Mouse (Mus musculus) neural tube, embryonic 12.5 days (tissue): ENCODE measurements around the gene Gm26620. TPM values are rescaled to one million over a fixed set of nuclear protein-coding genes. Genes with fewer than 3 reads are reported as not detected.
A peak's percentile ranks its signal among the peaks of the same experiment; 100 is the strongest.

Experiments used
- ATAC-seq: fragments of 200-750 bp; cut with Nextera tagmentation; 2 replicates; pipeline ENCODE4 v1.8.0; 2017; ENCODE audit warnings: low read depth, mild to moderate bottlenecking, moderate TSS enrichment, moderate library complexity; ENCODE audit not compliant: low FRiP score
- H3K27ac ChIP-seq: fragments of 300-500 bp; sonication (generic); 2 replicates; pipeline ENCODE4 v1.5.1; 2016
- H3K27me3 ChIP-seq: fragments of 300-500 bp; sonication (generic); replicated peaks from 2 replicates; pipeline ENCODE4 v1.6.1; 2016; ENCODE audit warnings: mild to moderate bottlenecking
- H3K36me3 ChIP-seq: fragments of 300-500 bp; sonication (generic); 2 replicates; pipeline ENCODE4 v1.6.1; 2016; ENCODE audit warnings: mild to moderate bottlenecking
- H3K4me1 ChIP-seq: fragments of 300-500 bp; sonication (generic); 2 replicates; pipeline ENCODE4 v1.6.1; 2016
- H3K4me2 ChIP-seq: fragments of 300-500 bp; sonication (generic); replicated peaks from 2 replicates; pipeline ENCODE4 v1.6.1; 2016; ENCODE audit warnings: mild to moderate bottlenecking
- H3K4me3 ChIP-seq: fragments of 300-500 bp; sonication (generic); 2 replicates; pipeline ENCODE4 v1.5.1; 2016
- H3K9ac ChIP-seq: fragments of 300-500 bp; sonication (generic); 2 replicates; pipeline ENCODE4 v1.6.1; 2016; ENCODE audit warnings: mild to moderate bottlenecking
- H3K9me3 ChIP-seq: fragments of 300-500 bp; sonication (generic); 2 replicates; pipeline ENCODE4 v1.6.1; 2016; ENCODE audit warnings: mild to moderate bottlenecking
- WGBS: fragments of 180-500 bp; shearing (Covaris S2); methylation state at CpG from one replicate; pipeline ENCODE4 v1.1.7; 2016; 5-methylcytosine and 5-hydroxymethylcytosine counted together
- polyA plus RNA-seq: library from polyadenylated mRNA; unstranded; fragments of >200 nt; fragmentation: Nextera tagmentation; extraction: Ambion mirVana; gene quantifications from 2 replicates; pipeline ENCODE4 v1.2.1, GENCODE M21; 2016

The Gm26620 gene
- polyA plus RNA-seq = 0.29 and 0.51 TPM in 2 replicates

DNA sequence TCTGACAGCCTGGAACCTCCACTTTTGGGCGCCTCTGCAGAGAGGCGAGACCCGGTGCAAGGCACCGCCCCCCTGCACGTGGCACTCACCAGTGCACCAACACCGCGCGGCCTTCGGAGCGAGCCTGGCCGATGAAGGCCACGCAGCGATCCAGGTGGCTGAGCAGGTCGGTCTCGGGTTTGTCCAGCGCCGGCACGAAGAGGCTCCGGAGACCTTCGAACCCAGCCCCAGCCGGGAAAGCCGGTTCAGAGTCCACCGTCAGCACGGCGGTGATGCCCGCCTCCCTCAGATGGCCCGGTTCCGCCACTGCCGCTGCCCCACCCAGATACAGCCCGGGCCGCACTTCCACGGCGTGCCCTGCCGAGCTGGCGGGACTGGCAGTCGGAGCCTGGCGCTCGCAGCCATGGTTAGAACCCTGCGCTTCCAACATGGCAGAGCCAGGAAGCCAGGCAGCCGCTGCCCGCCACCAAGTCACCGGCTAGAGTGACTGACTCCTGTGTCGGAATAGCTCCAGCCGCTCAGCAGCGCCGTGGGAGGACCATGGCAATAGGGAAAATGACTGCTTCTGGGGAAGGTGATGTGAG is at the start of gene Gm26620, which contains the start of gene Dusp12:
TSS of gene Gm26620 (plus strand) at position 88 of the 584 bp plus-strand sequence.
TSS of gene Dusp12 (minus strand) at position 563 of the 584 bp plus-strand sequence.
- Histone ChIP-seq H3K4me3 (peak within 1 kb of the TSS; percentile 73), H3K27me3 (no peaks in the 10 kb centered on the region), H3K9me3 (no peaks in the 10 kb centered on the region), H3K27ac (0 out of 2 replicates have a peak within 1 kb of the TSS, but pooled peaks have one; percentile 17), H3K4me2 (peak within 1 kb of the TSS; percentile 72), H3K4me1 (peaks cover 6% of the 10 kb centered on the region), H3K9ac (peak within 1 kb of the TSS; percentile 71), H3K36me3 (peaks cover 12% of the 10 kb centered on the region; the same call in 1 of the 2 replicates)
- WGBS = 0% methylated on average over 46 of the region's 46 CpGs
- peak; percentile 94 for ATAC-seq

- H3K4me2 ChIP-seq = no peak overlapping the region
- no peak overlapping the region for H3K9ac ChIP-seq
- H3K27ac ChIP-seq = no peak overlapping the region
- H3K4me3 ChIP-seq = no peak overlapping the region
- H3K27me3 ChIP-seq = no peaks in the 10 kb centered on the region
- no peak for ATAC-seq
- H3K36me3 ChIP-seq = peaks cover 8% of the 10 kb centered on the region; the same call in 1 of the 2 replicates
- no peaks in the 10 kb centered on the region for H3K4me1 ChIP-seq
- no peaks in the 10 kb centered on the region for H3K9me3 ChIP-seq
Measured at GRCm38 (mm10) chr1:170839685-170840084, 45.2 kb upstream of the Gm26620 start.

- Histone ChIP-seq H3K4me2 (no peak overlapping the region), H3K27ac (no peak overlapping the region), H3K27me3 (no peaks in the 10 kb centered on the region), H3K36me3 (peaks cover 4% of the 10 kb centered on the region; the same call in 1 of the 2 replicates), H3K4me3 (no peak overlapping the region), H3K9ac (no peak overlapping the region), H3K9me3 (no peaks in the 10 kb centered on the region), H3K4me1 (no peaks in the 10 kb centered on the region)
- WGBS = 53% methylated on average over 8 of the region's 8 CpGs
- ATAC-seq = no peak
Measured at GRCm38 (mm10) chr1:170844380-170844779, 40.5 kb upstream of the Gm26620 start.

- no peak overlapping the region for H3K27ac ChIP-seq
- H3K4me3 ChIP-seq = no peak overlapping the region
- H3K27me3 ChIP-seq = no peaks in the 10 kb centered on the region
- no peak overlapping the region for H3K4me2 ChIP-seq
- 61% methylated on average over 10 of the region's 10 CpGs for WGBS
- H3K4me1 ChIP-seq = no peaks in the 10 kb centered on the region
- H3K9ac ChIP-seq = no peak overlapping the region
- no peak for ATAC-seq
- H3K9me3 ChIP-seq = no peaks in the 10 kb centered on the region
- peaks cover 9% of the 10 kb centered on the region for H3K36me3 ChIP-seq
Measured at GRCm38 (mm10) chr1:170845448-170846307, 39.2 kb upstream of the Gm26620 start.

DNA sequence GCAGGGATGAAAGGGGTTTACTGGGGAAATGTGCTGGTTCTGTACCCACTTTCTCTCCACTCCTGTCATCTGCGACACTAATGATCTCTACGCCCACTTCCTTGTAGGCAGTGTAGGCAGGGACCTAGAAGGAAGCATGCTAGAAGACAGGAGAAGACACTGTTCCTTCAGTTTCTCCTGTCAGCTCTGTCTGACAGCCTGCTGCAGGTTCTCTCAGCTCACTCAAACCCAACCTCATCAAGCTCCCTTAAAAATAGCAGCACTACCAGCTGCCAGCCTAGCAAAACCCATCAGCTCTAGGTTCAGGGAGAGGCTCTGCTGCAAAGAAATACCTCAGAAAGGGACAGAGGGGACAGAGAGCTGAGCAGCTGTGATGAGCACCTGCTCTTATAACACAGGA is 34.9 kb upstream of the Gm26620 start:
- H3K4me3 ChIP-seq = no peak overlapping the region
- H3K4me2 ChIP-seq = no peak overlapping the region
- H3K27ac ChIP-seq = no peak overlapping the region
- no peaks in the 10 kb centered on the region for H3K27me3 ChIP-seq
- H3K4me1 ChIP-seq = no peaks in the 10 kb centered on the region
- H3K9ac ChIP-seq = no peak overlapping the region
- WGBS = 100% methylated on average over 2 of the region's 2 CpGs
- peaks cover 12% of the 10 kb centered on the region for H3K36me3 ChIP-seq
- H3K9me3 ChIP-seq = no peaks in the 10 kb centered on the region
- no peak for ATAC-seq

DNA sequence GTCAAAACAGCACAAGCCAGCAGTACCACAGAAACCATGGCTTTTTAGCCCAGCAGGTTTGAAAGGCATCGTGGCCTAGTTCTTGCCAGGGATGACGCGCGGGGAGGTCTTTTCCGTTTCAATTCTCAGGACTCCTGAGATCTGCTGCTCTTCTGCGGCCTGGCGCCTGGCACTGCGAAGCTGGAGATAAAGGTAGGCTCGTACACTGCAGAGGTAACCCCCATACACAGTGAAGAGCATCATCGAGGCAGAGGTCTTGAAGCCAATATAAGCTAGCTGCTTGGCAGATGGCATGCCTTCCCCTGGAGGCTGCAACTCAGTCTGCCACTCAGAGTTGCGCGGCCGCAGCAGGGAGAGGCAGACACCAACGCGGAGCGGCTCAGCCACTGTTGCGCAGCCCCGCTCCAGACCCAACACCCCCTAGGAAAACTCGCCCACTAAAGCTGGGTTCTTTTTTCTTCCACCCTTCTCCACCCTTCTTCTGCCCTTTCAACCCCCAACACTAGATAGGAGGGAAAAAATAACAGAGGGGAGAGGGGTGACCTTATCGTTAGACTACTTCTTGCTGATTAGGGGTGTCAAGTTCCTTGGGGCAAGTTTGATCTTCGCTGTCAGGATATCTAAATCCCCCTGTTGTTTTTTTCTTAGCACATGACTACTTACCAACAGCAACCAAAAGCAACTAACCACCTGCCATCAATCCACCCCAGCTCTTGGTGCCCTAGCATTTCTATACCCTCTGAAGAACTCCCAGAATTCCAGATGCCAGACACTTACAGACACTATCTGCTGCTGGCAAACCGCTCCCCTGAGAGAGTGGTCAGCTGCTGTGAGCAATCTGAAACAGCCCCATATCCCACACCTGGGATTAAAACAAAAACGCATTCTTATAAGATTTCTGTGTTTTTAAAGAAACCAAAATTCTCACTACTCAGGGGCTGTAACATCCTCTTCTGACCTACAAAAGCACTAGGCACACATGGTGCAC is 33.9 kb upstream of the Gm26620 start:
- 94% methylated on average over 23 of the region's 23 CpGs for WGBS
- no peak for ATAC-seq
- peaks cover 12% of the 10 kb centered on the region for H3K36me3 ChIP-seq
- H3K27ac ChIP-seq = no peak overlapping the region
- H3K4me1 ChIP-seq = no peaks in the 10 kb centered on the region
- no peak overlapping the region for H3K9ac ChIP-seq
- no peak overlapping the region for H3K4me2 ChIP-seq
- no peaks in the 10 kb centered on the region for H3K27me3 ChIP-seq
- H3K4me3 ChIP-seq = no peak overlapping the region
- H3K9me3 ChIP-seq = no peaks in the 10 kb centered on the region

- Histone ChIP-seq H3K9me3 (no peaks in the 10 kb centered on the region), H3K27me3 (no peaks in the 10 kb centered on the region), H3K9ac (no peak overlapping the region), H3K4me2 (no peak overlapping the region), H3K36me3 (peaks cover 12% of the 10 kb centered on the region), H3K4me3 (no peak overlapping the region), H3K27ac (no peak overlapping the region), H3K4me1 (no peaks in the 10 kb centered on the region)
- no peak for ATAC-seq
- 84% methylated on average over 3 of the region's 3 CpGs for WGBS
Measured at GRCm38 (mm10) chr1:170853604-170854003, 31.3 kb upstream of the Gm26620 start.

GRCm38 (mm10) chr1:170855056-170855760 is 29.7 kb upstream of the Gm26620 start:
- WGBS = 91% methylated on average over 13 of the region's 13 CpGs
- ATAC-seq = no peak

GRCm38 (mm10) chr1:170857369-170857768 is 27.5 kb upstream of the Gm26620 start:
- Histone ChIP-seq H3K27ac (no peak overlapping the region), H3K36me3 (peaks cover 5% of the 10 kb centered on the region; the same call in 1 of the 2 replicates), H3K9ac (no peak overlapping the region), H3K27me3 (no peaks in the 10 kb centered on the region), H3K4me2 (no peak overlapping the region), H3K9me3 (no peaks in the 10 kb centered on the region), H3K4me1 (no peaks in the 10 kb centered on the region), H3K4me3 (no peak overlapping the region)
- WGBS = 85% methylated on average over 2 of the region's 2 CpGs
- ATAC-seq = no peak

More at GRCm38 (mm10) chr1:170855056-170855760, 29.7 kb upstream of the Gm26620 start:
- Histone ChIP-seq H3K9ac (no peak overlapping the region), H3K9me3 (no peaks in the 10 kb centered on the region), H3K4me1 (no peaks in the 10 kb centered on the region), H3K27ac (no peak overlapping the region), H3K36me3 (peaks cover 12% of the 10 kb centered on the region), H3K4me2 (no peak overlapping the region), H3K4me3 (no peak overlapping the region), H3K27me3 (no peaks in the 10 kb centered on the region)

DNA sequence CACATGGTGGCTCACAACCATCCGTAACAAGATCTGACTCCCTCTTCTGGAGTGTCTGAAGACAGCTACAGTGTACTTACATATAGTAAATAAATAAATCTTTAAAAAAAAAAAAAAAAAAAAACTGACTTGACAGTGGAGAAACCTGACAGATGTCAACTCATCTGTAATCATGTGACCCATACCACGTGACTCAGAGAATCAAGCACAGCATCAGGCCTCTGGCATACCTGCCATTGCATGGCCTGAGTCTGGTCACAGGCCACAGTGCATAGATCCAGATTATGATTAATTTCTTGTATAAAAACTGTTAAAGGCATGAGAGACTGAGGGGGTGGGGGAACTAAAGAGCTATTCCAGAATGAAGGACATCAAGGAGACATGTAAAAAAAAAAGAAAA is 26.0 kb upstream of the Gm26620 start:
- Histone ChIP-seq H3K27ac (no peak overlapping the region), H3K9me3 (no peaks in the 10 kb centered on the region), H3K4me3 (no peak overlapping the region), H3K4me2 (no peak overlapping the region), H3K36me3 (no peaks in the 10 kb centered on the region), H3K27me3 (no peaks in the 10 kb centered on the region), H3K4me1 (no peaks in the 10 kb centered on the region), H3K9ac (no peak overlapping the region)
- WGBS = 92% methylated on average over 2 of the region's 2 CpGs
- no peak for ATAC-seq

DNA sequence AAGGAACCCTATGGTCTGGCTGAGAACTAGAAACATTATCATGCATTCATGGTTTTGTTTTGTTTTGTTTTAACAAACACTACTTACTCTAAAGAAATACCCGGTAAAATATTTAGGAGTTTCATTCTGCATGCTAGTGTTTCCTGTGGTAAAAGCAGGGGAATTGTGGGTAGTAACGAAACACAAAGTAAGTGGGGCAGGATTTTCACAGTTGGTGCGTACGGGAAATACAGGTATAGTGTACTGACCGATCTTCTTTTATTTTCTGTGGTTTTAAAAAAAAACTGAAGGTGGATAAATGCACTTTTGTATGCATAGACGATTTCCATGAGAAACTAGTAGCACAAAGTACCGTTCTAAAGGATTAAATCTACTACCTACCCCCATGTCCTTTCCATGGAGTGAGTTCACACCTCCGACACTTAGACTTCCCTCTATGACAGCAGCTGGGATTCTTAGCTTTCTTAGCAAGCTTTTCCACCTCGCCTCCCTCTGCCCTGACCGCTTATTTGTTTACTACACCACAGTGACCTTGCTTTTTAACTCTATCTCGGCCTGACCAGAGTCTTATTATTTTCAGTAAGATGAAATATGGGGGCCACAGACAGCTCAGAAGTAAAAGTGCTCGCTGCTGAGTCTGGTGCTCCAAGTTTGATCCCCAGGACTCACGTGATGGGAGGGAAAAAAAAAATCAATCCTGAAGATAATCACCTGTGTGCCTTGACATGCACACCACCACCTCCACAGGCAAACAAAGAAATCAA is 23.0 kb upstream of the Gm26620 start:
- H3K36me3 ChIP-seq = no peaks in the 10 kb centered on the region
- no peak overlapping the region for H3K4me2 ChIP-seq
- H3K27ac ChIP-seq = no peak overlapping the region
- H3K27me3 ChIP-seq = no peaks in the 10 kb centered on the region
- no peak for ATAC-seq
- H3K9me3 ChIP-seq = no peaks in the 10 kb centered on the region
- peaks cover 3% of the 10 kb centered on the region for H3K4me1 ChIP-seq
- H3K9ac ChIP-seq = no peak overlapping the region
- no peak overlapping the region for H3K4me3 ChIP-seq
- 85% methylated on average over 13 of the region's 13 CpGs for WGBS
